Mouse (Mus musculus) MEL (cell line): ENCODE data around the gene Gm10490.

Experiments used
- BHLHE40 ChIP-seq: IDR thresholded peaks from 2 replicates; pipeline ENCODE4 v1.6.1; 2012; ENCODE audit warnings: low read depth, mild to moderate bottlenecking, inconsistent platforms, low read length, improper control_type of control experiment, borderline replicate concordance
- EP300 ChIP-seq, 2 experiments: IDR thresholded peaks; 2 replicates each; pipeline ENCODE4 v1.6.1; 2011; ENCODE audit warnings: improper control_type of control experiment in 2 of 2, low read length in 2 of 2, low read depth in 1 of 2, mild to moderate bottlenecking in 1 of 2
- POLR2A ChIP-seq, 2 experiments: IDR thresholded peaks; 2 replicates each; pipeline ENCODE4 v1.6.1; 2011 to 2012; ENCODE audit warnings: low read length in 2 of 2, mild to moderate bottlenecking in 2 of 2, control low read depth in 1 of 2, improper control_type of control experiment in 1 of 2, low read depth in 1 of 2, moderate library complexity in 1 of 2; ENCODE audit not compliant: control insufficient read depth in 1 of 2, insufficient read depth in 1 of 2, poor library complexity in 1 of 2
- TAL1 ChIP-seq: IDR thresholded peaks from 2 replicates; pipeline ENCODE4 v1.6.1; 2012; ENCODE audit warnings: mild to moderate bottlenecking, inconsistent platforms, low read length, moderate library complexity, mixed read lengths
- ZC3H11A ChIP-seq: IDR thresholded peaks from 2 replicates; pipeline ENCODE4 v1.6.1; 2012; ENCODE audit warnings: low read depth, mild to moderate bottlenecking, inconsistent platforms, low read length, improper control_type of control experiment

DNA sequence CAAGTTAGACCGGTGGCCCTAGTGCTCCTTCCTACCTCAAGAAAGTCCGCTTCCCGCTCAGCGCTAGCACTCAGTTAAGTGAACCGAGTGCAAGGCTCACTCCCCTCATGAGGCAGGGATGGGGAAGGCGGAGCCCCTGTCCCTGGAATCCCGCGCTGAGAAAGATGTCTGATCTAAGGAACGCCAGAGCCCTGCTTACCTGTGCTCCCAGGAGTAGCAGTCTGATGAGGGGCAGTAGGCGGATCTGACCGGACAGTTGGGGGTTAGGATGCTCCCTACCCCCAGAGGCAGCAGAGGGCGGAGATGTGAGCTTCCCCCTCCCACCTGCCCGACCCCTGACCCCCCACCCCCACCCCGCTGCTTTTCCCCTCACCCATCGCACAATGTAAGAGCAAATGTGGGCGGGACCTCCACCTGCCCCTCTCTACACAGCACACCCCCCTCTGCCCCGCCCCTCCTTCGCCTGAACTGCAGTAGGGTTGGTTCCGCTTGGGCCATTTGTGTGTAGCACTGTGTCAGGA lies 19.0 kb downstream of the Gm10490 start, which contains the start of gene Eras:
- no peak for TF ChIP-seq BHLHE40
- no peak for TF ChIP-seq EP300 (IDR thresholded peaks at IDR 0.05; ENCODE audit: low read depth in 1 of 2, low read length in 2 of 2)
- TF ChIP-seq TAL1, result no peak
- no peak for TF ChIP-seq ZC3H11A
- TF ChIP-seq POLR2A (IDR thresholded peaks at IDR 0.05; ENCODE audit: control insufficient read depth in 1 of 2, insufficient read depth in 1 of 2, low read depth in 1 of 2, low read length in 2 of 2, poor library complexity in 1 of 2), result no peak
